9 mouse cellular contexts compared by ENCODE assay signal in the genomic region with DNA sequence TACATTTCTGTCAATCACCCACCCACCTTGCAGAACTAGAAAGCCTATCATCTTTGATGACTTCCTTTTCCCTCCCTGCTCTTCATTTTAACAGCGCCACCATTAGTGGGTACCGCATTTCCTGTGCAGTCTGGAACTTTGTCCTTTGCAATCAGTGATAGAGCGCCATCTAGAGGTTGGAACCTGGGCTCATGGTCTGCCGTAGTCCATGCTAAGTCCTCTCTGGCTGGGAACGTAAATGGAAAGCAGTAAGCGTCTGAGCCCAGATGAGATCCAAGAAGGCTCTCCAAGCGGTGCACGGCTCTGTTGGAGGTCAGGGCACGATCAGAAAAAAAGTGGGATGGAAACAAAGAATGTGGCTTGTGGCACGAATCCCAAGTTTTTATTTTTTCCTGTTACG. TPM values are rescaled to one million over a fixed set of nuclear protein-coding genes. Genes with fewer than 3 reads are reported as not detected.
DNase-seq lines count a peak whose midpoint lies in the region; TF ChIP-seq lines count a peak whose summit lies in the region.
"Had no signal": no experiment of that assay in that cellular context is flagged by ENCODE, and none has a peak within 500 bp of the region (broad histone marks: within the 10 kb centered on the region; RNA-seq: fewer than 3 reads in every experiment).

No protein-coding gene starts in this region.

- H3K36me3 ChIP-seq in ES-Bruce4 (ENCODE audit: control insufficient read depth, insufficient read depth, low read length, poor library complexity, severe bottlenecking), result no peaks in the 10 kb centered on the region
- H3K36me3 ChIP-seq: embryonic facial prominence, embryonic 13.5 days had no signal

- no peaks in the 10 kb centered on the region for H3K4me1 ChIP-seq in ES-Bruce4 (ENCODE audit: control insufficient read depth, insufficient read depth, low read length)

- H3K9me3 ChIP-seq in ES-Bruce4 (replicated peaks; ENCODE audit: control insufficient read depth, insufficient read depth, low read length, poor library complexity, severe bottlenecking), result no peaks in the 10 kb centered on the region
- H3K9me3 ChIP-seq: embryonic facial prominence, embryonic 13.5 days had no signal

- TF ChIP-seq EP300 in ES-Bruce4 (IDR thresholded peaks at IDR 0.05; ENCODE audit: insufficient read depth, low read depth, low read length), result no peak

- no peaks in the 10 kb centered on the region for H3K27me3 ChIP-seq in ES-Bruce4 (ENCODE audit: control insufficient read depth, insufficient read depth, low read length, poor library complexity, severe bottlenecking)
- H3K27me3 ChIP-seq: embryonic facial prominence, embryonic 13.5 days had no signal

- H3K9ac ChIP-seq in ES-Bruce4 (ENCODE audit: low read depth, poor library complexity, severe bottlenecking), result no peak overlapping the region
- H3K9ac ChIP-seq: embryonic facial prominence, embryonic 13.5 days had no signal

- no peak overlapping the region for H3K4me3 ChIP-seq in layer of hippocampus, adult 2 months
- no peak overlapping the region for H3K4me3 ChIP-seq in ES-Bruce4 (ENCODE audit: low read depth, low read length)
- H3K4me3 ChIP-seq: embryonic facial prominence, embryonic 13.5 days had no signal

- TF ChIP-seq CTCF in layer of hippocampus, adult 2 months (conservative IDR thresholded peaks at IDR 0.05), result peak; percentile 79
- TF ChIP-seq CTCF in ES-Bruce4 (IDR thresholded peaks at IDR 0.05; ENCODE audit: low read depth, low read length), result peak; percentile 83

- DNase-seq in layer of hippocampus, adult 2 months (ENCODE audit: low spot score in 2 of 2), result peak; percentile 35 to 64
- DNase-seq in layer of hippocampus, postnatal 36 days, result no peak
- DNase-seq in adrenal gland, adult 8-10 months, result peak; percentile 36
- peak; percentile 42 for DNase-seq in embryo, embryonic 9.5 days (ENCODE audit: extremely low spot score)
- peak; percentile 38 for DNase-seq in kidney, postnatal 14 days
- peak; percentile 56 for DNase-seq in skeletal muscle tissue, adult 2 months (ENCODE audit: low read depth, low spot score)
- no peak for DNase-seq in frontal cortex, postnatal 14 days (ENCODE audit: low spot score in 2 of 2)

- no peak overlapping the region for H3K27ac ChIP-seq in layer of hippocampus, adult 2 months
- no peak overlapping the region for H3K27ac ChIP-seq in ES-Bruce4 (ENCODE audit: insufficient read depth, low read length)
- H3K27ac ChIP-seq: embryonic facial prominence, embryonic 13.5 days had no signal

- no peak for TF ChIP-seq POLR2A in ES-Bruce4 (IDR thresholded peaks at IDR 0.05; ENCODE audit: insufficient read depth, low read length)

RNA-seq across cellular contexts. Expression of a gene that starts 23.8 kb away (rescaled TPM):
- total RNA-seq in layer of hippocampus, adult 2 months (2021), result 1 to 10 TPM; 7.7 to 8.3 TPM
- total RNA-seq in layer of hippocampus, postnatal 36 days (2021), result 1 to 10 TPM; 5.5 to 8.1 TPM
- polyA plus RNA-seq in ES-Bruce4 (2011; ENCODE audit: insufficient read depth, insufficient read length, low read depth, missing spikeins), result 0.50 TPM in 1 of 2 replicates, not detected in the other
- total RNA-seq in adrenal gland, adult 8-10 months (2022), result under 1 TPM; 0.51 to 0.98 (median 0.80) TPM

Comparison
In these comparisons a context has a peak if more than half of its experiments do, and no peak if none do; other contexts are left out.
1. DNase-seq: peak in layer of hippocampus, adult 2 months (2 of 2), adrenal gland, adult 8-10 months (single experiment), embryo, embryonic 9.5 days (single experiment), kidney, postnatal 14 days (single experiment) and skeletal muscle tissue, adult 2 months (single experiment); none in layer of hippocampus, postnatal 36 days (0 of 2) and frontal cortex, postnatal 14 days (0 of 2).